Mouse (Mus musculus) liver, adult 2 months (tissue): ENCODE results near the gene Peli2. TPM values are rescaled to one million over a fixed set of nuclear protein-coding genes. Genes with fewer than 3 reads are reported as not detected.
A peak's percentile ranks its signal among the peaks of the same experiment; 100 is the strongest.

Experiments
- DNase-seq: peaks from one replicate; pipeline ENCODE4 v3.0.0-alpha.2; 2011; ENCODE audit warnings: low read depth, low spot score; ENCODE audit errors: extremely low read depth
- H3K27ac ChIP-seq: fragments of 200-500 bp; replicated peaks from 2 replicates; pipeline ENCODE4 v1.5.1; 2012; ENCODE audit warnings: low read depth, mild to moderate bottlenecking, control low read depth, inconsistent platforms, low read length; ENCODE audit not compliant: insufficient read depth
- H3K27me3 ChIP-seq: fragments of 200-500 bp; 2 replicates; pipeline ENCODE4 v1.6.1; 2012; ENCODE audit warnings: mild to moderate bottlenecking, moderate library complexity, low read length, inconsistent platforms; ENCODE audit not compliant: control insufficient read depth, insufficient read depth
- H3K36me3 ChIP-seq: fragments of 200-500 bp; 2 replicates; pipeline ENCODE4 v1.6.1; 2012; ENCODE audit warnings: low read length, inconsistent platforms; ENCODE audit not compliant: control insufficient read depth, insufficient read depth
- H3K4me1 ChIP-seq: fragments of 200-500 bp; 2 replicates; pipeline ENCODE4 v1.6.1; 2011; ENCODE audit warnings: low read length; ENCODE audit not compliant: control insufficient read depth, insufficient read depth
- H3K4me3 ChIP-seq: fragments of 200-500 bp; 2 replicates; pipeline ENCODE4 v1.5.1; 2011; ENCODE audit warnings: low read depth, mild to moderate bottlenecking, control low read depth, low read length, moderate library complexity; ENCODE audit not compliant: insufficient read depth
- H3K79me2 ChIP-seq: fragments of 200-500 bp; 2 replicates; pipeline ENCODE4 v1.6.1; 2012; ENCODE audit warnings: inconsistent platforms, mild to moderate bottlenecking, low read length, moderate library complexity; ENCODE audit not compliant: control insufficient read depth, insufficient read depth
- H3K9ac ChIP-seq: fragments of 200-500 bp; 2 replicates; pipeline ENCODE4 v1.6.1; 2012; ENCODE audit warnings: low read depth, mild to moderate bottlenecking, control low read depth, inconsistent platforms, low read length
- CTCF ChIP-seq: fragments of 200-500 bp; IDR thresholded peaks from 2 replicates; pipeline ENCODE4 v1.5.1; 2011; ENCODE audit warnings: low read depth, low read length, control low read depth
- POLR2A ChIP-seq: fragments of 200-500 bp; IDR thresholded peaks from 2 replicates; pipeline ENCODE4 v1.6.1; 2011; ENCODE audit warnings: low read length, control low read depth; ENCODE audit not compliant: insufficient read depth; ENCODE audit errors: extremely low read depth
- WGBS: fragments of 180-500 bp; shearing (Covaris S2); methylation state at CpG from one replicate; pipeline ENCODE4 v1.1.7; 2018; 5-methylcytosine and 5-hydroxymethylcytosine counted together
- polyA plus RNA-seq: library from polyadenylated mRNA; depleted of rRNA; stranded (reverse); fragments of >200 nt; gene quantifications from 2 replicates; pipeline ENCODE4 v1.2.3, GENCODE M21; 2012
- total RNA-seq: library from RNA; depleted of rRNA; stranded (reverse); fragments of >200 nt; gene quantifications from 2 replicates; pipeline ENCODE4 v1.2.3, GENCODE M21; 2014

The Peli2 gene
- total and polyA plus RNA-seq, 2 experiments = 12.7 to 14.7 TPM

- 87% methylated on average over 9 of the region's 9 CpGs for WGBS
- Histone ChIP-seq H3K27me3 (no peaks in the 10 kb centered on the region), H3K79me2 (peaks cover 17% of the 10 kb centered on the region), H3K36me3 (no peaks in the 10 kb centered on the region), H3K27ac (no peak overlapping the region), H3K4me1 (no peaks in the 10 kb centered on the region), H3K4me3 (no peak overlapping the region), H3K9ac (no peak overlapping the region)
- DNase-seq = no peak
- TF ChIP-seq CTCF (no peak), POLR2A (no peak)
These were observed 45.8 kb downstream of the Peli2 start for GRCm38 (mm10) chr14:48166396-48166795.

GRCm38 (mm10) chr14:48167020-48167419 is 46.4 kb downstream of the Peli2 start:
- Histone ChIP-seq H3K4me3 (no peak overlapping the region), H3K27me3 (no peaks in the 10 kb centered on the region), H3K27ac (no peak overlapping the region), H3K79me2 (peaks cover 12% of the 10 kb centered on the region), H3K9ac (no peak overlapping the region), H3K36me3 (no peaks in the 10 kb centered on the region), H3K4me1 (no peaks in the 10 kb centered on the region)
- DNase-seq = no peak
- 66% methylated on average over 3 of the region's 3 CpGs for WGBS
- no peak for TF ChIP-seq CTCF
- no peak for TF ChIP-seq POLR2A

- Histone ChIP-seq H3K9ac (no peak overlapping the region), H3K79me2 (peaks cover 5% of the 10 kb centered on the region; the same call in 1 of the 2 replicates), H3K4me3 (no peak overlapping the region), H3K4me1 (no peaks in the 10 kb centered on the region), H3K27me3 (no peaks in the 10 kb centered on the region), H3K27ac (no peak overlapping the region), H3K36me3 (no peaks in the 10 kb centered on the region)
- WGBS = 93% methylated on average over 6 of the region's 6 CpGs
- TF ChIP-seq CTCF = no peak
- no peak for TF ChIP-seq POLR2A
- no peak for DNase-seq
These were observed 47.5 kb downstream of the Peli2 start for GRCm38 (mm10) chr14:48168116-48168515.

GRCm38 (mm10) chr14:48169970-48170369 is 49.3 kb downstream of the Peli2 start:
- DNase-seq = peak; percentile 48

GRCm38 (mm10) chr14:48171268-48171667 is 50.6 kb downstream of the Peli2 start:
- no peaks in the 10 kb centered on the region; the same call in 1 of the 2 replicates for H3K79me2 ChIP-seq
- no peak for DNase-seq
- H3K27me3 ChIP-seq = no peaks in the 10 kb centered on the region
- H3K4me1 ChIP-seq = no peaks in the 10 kb centered on the region
- WGBS = 82% methylated on average over 12 of the region's 12 CpGs
- H3K36me3 ChIP-seq = no peaks in the 10 kb centered on the region
- no peak overlapping the region for H3K4me3 ChIP-seq
- H3K9ac ChIP-seq = no peak overlapping the region
- TF ChIP-seq POLR2A (no peak), CTCF (no peak)
- H3K27ac ChIP-seq = no peak overlapping the region

More at GRCm38 (mm10) chr14:48169970-48170369, 49.3 kb downstream of the Peli2 start:
- WGBS = 59% methylated on average over 7 of the region's 7 CpGs
- no peaks in the 10 kb centered on the region for H3K27me3 ChIP-seq
- H3K4me1 ChIP-seq = no peaks in the 10 kb centered on the region
- H3K9ac ChIP-seq = no peak overlapping the region
- peaks cover 4% of the 10 kb centered on the region; the same call in 1 of the 2 replicates for H3K79me2 ChIP-seq
- no peak overlapping the region for H3K4me3 ChIP-seq
- H3K27ac ChIP-seq = no peak overlapping the region
- H3K36me3 ChIP-seq = no peaks in the 10 kb centered on the region
- peak; percentile 94 for TF ChIP-seq CTCF
- TF ChIP-seq POLR2A = no peak

GRCm38 (mm10) chr14:48172026-48172425 is 51.4 kb downstream of the Peli2 start:
- no peak overlapping the region for H3K9ac ChIP-seq
- WGBS = 13% methylated on average over 8 of the region's 8 CpGs
- TF ChIP-seq POLR2A (no peak), CTCF (no peak)
- no peak overlapping the region for H3K27ac ChIP-seq
- no peak overlapping the region for H3K4me3 ChIP-seq
- DNase-seq = peak; percentile 61
- no peaks in the 10 kb centered on the region for H3K4me1 ChIP-seq
- no peaks in the 10 kb centered on the region; the same call in 1 of the 2 replicates for H3K79me2 ChIP-seq
- no peaks in the 10 kb centered on the region for H3K36me3 ChIP-seq
- H3K27me3 ChIP-seq = no peaks in the 10 kb centered on the region
